Mouse (Mus musculus): Measurements from ENCODE around the gene Polr3a. TPM values are rescaled to one million over a fixed set of nuclear protein-coding genes. Genes with fewer than 3 reads are reported as not detected.

Polr3a gene
- 17.5 and 18.5 TPM in 2 replicates for polyA plus RNA-seq (2014; fragmentation: Nextera tagmentation; extraction: Ambion mirVana)

DNA sequence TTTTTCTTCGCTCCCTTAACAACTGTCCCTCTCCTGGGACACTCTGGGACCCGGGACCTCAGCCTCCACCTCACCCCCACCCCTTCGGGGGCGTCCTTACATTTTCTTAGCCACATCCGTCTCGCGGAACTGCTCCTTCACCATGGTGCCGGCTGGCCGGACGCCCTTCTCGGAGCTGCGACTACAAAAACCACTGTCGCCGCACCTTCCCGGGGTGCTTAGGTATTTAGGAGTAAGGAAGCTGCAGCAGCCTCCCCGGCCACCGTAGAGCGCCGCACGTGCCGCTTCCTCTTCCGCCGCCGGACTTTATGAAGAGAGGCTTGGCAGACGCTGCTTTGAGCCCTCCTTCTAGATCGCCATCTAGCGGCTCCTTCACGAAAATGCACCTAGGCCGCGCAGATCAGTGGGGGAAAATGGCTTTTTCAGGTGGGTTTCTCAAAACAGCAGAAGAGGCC, at the start of gene Polr3a, which contains the start of gene Rps24:
Gene Polr3a, minus strand, starts transcription at position 286 of the 455 bp plus-strand sequence.
Gene Rps24, plus strand, starts transcription at position 353 of the 455 bp plus-strand sequence.
- Histone ChIP-seq H3K4me3 (ENCODE audit: low read depth, low read length) (peak within 1 kb of the TSS; percentile 87), H3K4me2 (ENCODE audit: low read length) (peak within 1 kb of the TSS; percentile 67), H3K36me3 (ENCODE audit: control insufficient read depth, insufficient read depth, low read length) (peaks cover 27% of the 10 kb centered on the region), H3K27me3 (replicated peaks; ENCODE audit: control insufficient read depth, insufficient read depth, low read length) (no peaks in the 10 kb centered on the region), H3K9me3 (ENCODE audit: control insufficient read depth, low read length) (no peaks in the 10 kb centered on the region), H3K27ac (ENCODE audit: low read depth) (no peak within 1 kb of the TSS), H3K9ac (ENCODE audit: low read length) (peak within 1 kb of the TSS; percentile 79), H3K4me1 (replicated peaks; ENCODE audit: control insufficient read depth, insufficient read depth, low read length) (peaks cover 13% of the 10 kb centered on the region)
- DNase-seq (ENCODE audit: low spot score) (peak; percentile 94), ATAC-seq (replicated peaks; ENCODE audit: low FRiP score, low TSS enrichment, low read depth) (peak; percentile 66)
- WGBS = under 1% methylated on average over 30 of the region's 30 CpGs

DNA sequence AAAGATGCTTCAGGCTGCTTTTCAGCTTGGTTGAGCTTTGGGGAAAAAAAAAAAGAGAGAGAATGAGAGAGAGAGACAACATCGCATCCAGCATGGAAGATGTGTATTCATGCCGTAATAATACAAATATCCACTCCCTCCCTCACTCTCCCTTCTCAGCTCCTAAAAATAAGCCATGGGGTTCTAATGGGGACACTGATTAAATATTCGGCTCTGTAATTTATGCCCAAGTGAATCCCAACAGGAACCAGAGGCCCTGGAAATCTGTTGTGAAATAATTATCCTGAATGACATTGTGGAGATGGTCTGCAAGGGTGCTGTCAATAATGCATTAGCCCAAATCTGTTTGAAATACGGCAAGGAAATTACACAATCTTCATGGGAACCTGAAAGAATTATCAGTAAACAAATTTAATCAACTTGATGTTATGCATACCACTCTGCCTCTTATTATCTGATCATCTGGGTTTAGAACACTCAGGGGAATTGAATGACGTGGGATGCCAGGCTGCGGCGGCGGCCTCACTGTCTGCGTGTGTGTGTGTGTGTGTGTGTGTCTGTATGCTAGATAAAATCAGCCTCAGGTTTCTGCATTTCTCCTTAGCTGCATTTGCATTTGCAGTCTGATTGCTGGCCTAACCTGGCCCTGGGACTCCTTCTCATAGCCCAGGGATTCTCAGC, 48.1 kb upstream of the Polr3a start:
- Histone ChIP-seq H3K27me3 (replicated peaks; ENCODE audit: control insufficient read depth, insufficient read depth, low read length) (no peaks in the 10 kb centered on the region), H3K4me3 (ENCODE audit: low read depth, low read length) (no peak overlapping the region), H3K27ac (ENCODE audit: low read depth) (no peak overlapping the region), H3K36me3 (ENCODE audit: control insufficient read depth, insufficient read depth, low read length) (no peaks in the 10 kb centered on the region), H3K9me3 (ENCODE audit: control insufficient read depth, low read length) (no peaks in the 10 kb centered on the region), H3K4me1 (replicated peaks; ENCODE audit: control insufficient read depth, insufficient read depth, low read length) (peaks cover 14% of the 10 kb centered on the region), H3K4me2 (ENCODE audit: low read length) (no peak overlapping the region), H3K9ac (ENCODE audit: low read length) (no peak overlapping the region)
- ATAC-seq (replicated peaks; ENCODE audit: low FRiP score, low TSS enrichment, low read depth) (no peak), DNase-seq (ENCODE audit: low spot score) (no peak)
- 72% methylated on average over 9 of the region's 9 CpGs for WGBS

DNA sequence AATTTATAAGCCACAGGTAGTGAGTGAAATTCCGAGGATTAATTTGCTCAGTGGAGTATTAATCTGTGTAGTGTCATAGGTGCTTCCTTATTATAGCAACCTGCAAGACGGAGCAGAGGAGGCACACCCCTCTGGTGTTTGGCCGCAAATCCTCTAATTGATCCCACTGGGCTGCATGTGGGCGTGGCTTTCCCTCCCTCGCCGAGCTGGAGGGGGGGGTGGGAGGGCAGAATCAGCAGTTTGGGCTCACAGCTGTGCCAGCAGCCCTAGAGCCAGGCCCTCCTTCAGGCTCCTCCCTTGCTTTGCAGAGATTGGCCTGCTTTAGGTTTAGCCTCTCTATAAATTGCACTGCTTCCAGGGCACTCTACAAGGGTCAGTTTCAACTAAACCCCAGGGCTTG, 43.4 kb upstream of the Polr3a start:
- H3K36me3 ChIP-seq (ENCODE audit: control insufficient read depth, insufficient read depth, low read length) = no peaks in the 10 kb centered on the region
- peak; percentile 83 for ATAC-seq (replicated peaks; ENCODE audit: low FRiP score, low TSS enrichment, low read depth)
- DNase-seq (ENCODE audit: low spot score) = no peak
- no peak overlapping the region for H3K9ac ChIP-seq (ENCODE audit: low read length)
- WGBS = 4% methylated on average over 6 of the region's 6 CpGs
- H3K27ac ChIP-seq (ENCODE audit: low read depth) = no peak overlapping the region
- H3K4me3 ChIP-seq (ENCODE audit: low read depth, low read length) = no peak overlapping the region
- H3K4me1 ChIP-seq (replicated peaks; ENCODE audit: control insufficient read depth, insufficient read depth, low read length) = peaks cover 16% of the 10 kb centered on the region
- no peaks in the 10 kb centered on the region for H3K27me3 ChIP-seq (replicated peaks; ENCODE audit: control insufficient read depth, insufficient read depth, low read length)
- no peaks in the 10 kb centered on the region for H3K9me3 ChIP-seq (ENCODE audit: control insufficient read depth, low read length)
- 0 out of 2 replicates have a peak overlapping the region, but pooled peaks have one; percentile 6 for H3K4me2 ChIP-seq (ENCODE audit: low read length)

DNA sequence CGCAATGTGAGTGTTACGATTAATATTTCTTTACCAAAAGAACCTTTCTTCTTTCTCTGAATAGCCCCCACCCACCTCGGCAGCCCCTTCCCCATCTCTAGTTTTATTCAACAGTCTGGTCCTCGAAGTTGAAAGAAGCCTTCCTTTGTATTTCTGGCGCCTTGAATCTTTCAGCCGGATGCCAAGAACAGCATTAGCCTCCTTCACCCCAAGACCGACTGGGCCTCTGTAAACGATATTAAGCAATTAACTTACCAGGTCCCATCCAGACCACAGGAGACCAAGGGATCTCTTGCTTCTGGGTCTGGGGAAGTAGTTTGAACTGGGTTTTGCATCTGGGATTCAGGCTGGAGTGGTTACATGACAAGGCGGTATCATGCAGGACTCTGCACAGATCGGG, 39.6 kb upstream of the Polr3a start:
- no peaks in the 10 kb centered on the region for H3K9me3 ChIP-seq (ENCODE audit: control insufficient read depth, low read length)
- DNase-seq (ENCODE audit: low spot score) (no peak), ATAC-seq (replicated peaks; ENCODE audit: low FRiP score, low TSS enrichment, low read depth) (no peak)
- H3K27ac ChIP-seq (ENCODE audit: low read depth) = no peak overlapping the region
- no peaks in the 10 kb centered on the region for H3K27me3 ChIP-seq (replicated peaks; ENCODE audit: control insufficient read depth, insufficient read depth, low read length)
- H3K4me2 ChIP-seq (ENCODE audit: low read length) = no peak overlapping the region
- 67% methylated on average over 10 of the region's 10 CpGs for WGBS
- peaks cover 12% of the 10 kb centered on the region for H3K4me1 ChIP-seq (replicated peaks; ENCODE audit: control insufficient read depth, insufficient read depth, low read length)
- H3K9ac ChIP-seq (ENCODE audit: low read length) = no peak overlapping the region
- no peaks in the 10 kb centered on the region for H3K36me3 ChIP-seq (ENCODE audit: control insufficient read depth, insufficient read depth, low read length)
- no peak overlapping the region for H3K4me3 ChIP-seq (ENCODE audit: low read depth, low read length)

DNA sequence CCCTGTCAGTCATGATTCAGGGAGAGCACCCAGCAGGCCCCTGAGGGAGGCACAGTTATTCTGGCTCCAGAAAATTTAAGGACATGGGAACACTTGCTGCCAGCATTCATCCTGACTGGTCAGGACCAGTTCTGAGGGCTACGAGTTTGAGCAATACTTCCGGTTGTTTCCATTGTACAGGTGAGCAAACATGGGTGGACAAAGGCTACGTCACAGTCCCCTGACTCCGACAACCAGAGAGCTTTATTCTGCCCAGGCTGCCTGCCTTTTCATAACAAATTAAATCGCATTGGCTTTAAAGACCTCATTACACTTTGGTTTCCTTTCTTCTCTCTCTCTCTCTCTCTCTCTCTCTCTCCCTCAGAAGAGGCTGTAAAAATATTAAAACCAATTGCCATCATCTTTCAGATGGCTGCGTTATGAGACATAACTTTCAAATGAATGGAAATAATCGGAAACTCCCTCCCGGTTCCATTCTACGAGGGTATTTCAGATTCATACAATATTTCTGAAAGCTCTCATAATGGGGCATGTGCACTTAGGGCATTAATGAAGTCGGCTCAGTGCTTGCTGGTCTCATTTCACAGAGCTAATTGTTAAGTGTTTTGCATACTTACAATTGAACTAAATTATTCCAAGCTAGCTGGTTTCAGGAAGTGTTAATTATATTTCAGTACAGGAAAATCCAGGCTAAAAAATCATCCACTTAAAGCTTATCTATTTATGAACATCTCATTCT, 39.0 kb upstream of the Polr3a start:
- DNase-seq (ENCODE audit: low spot score) (no peak), ATAC-seq (replicated peaks; ENCODE audit: low FRiP score, low TSS enrichment, low read depth) (no peak)

DNA sequence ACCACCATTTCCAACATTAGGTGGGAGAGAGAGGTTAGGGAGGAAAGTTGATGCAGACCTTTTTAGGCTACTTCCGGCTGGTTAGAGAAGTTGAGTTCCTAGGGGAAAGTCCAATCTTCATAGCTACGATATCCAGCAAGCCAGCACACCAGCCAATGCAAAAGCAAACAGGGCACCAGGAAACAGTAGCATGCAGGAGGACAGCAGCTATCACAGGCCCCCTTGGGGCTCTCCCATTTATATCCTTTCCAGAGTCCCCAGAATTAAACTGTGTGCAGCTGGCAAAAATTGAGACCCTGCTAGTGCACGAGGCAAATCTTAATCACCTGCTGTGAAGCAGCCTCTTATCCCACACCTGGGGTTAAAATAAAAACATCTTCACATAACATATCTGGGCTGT, 38.3 kb upstream of the Polr3a start:
- ATAC-seq (replicated peaks; ENCODE audit: low FRiP score, low TSS enrichment, low read depth) (no peak), DNase-seq (ENCODE audit: low spot score) (no peak)
- no peak overlapping the region for H3K27ac ChIP-seq (ENCODE audit: low read depth)
- 58% methylated on average over 3 of the region's 3 CpGs for WGBS
- no peaks in the 10 kb centered on the region for H3K36me3 ChIP-seq (ENCODE audit: control insufficient read depth, insufficient read depth, low read length)
- no peak overlapping the region for H3K4me3 ChIP-seq (ENCODE audit: low read depth, low read length)
- H3K9me3 ChIP-seq (ENCODE audit: control insufficient read depth, low read length) = no peaks in the 10 kb centered on the region
- peaks cover 3% of the 10 kb centered on the region for H3K4me1 ChIP-seq (replicated peaks; ENCODE audit: control insufficient read depth, insufficient read depth, low read length)
- H3K4me2 ChIP-seq (ENCODE audit: low read length) = no peak overlapping the region
- no peak overlapping the region for H3K9ac ChIP-seq (ENCODE audit: low read length)
- no peaks in the 10 kb centered on the region for H3K27me3 ChIP-seq (replicated peaks; ENCODE audit: control insufficient read depth, insufficient read depth, low read length)

More for the DNA sequence above, 39.0 kb upstream of the Polr3a start:
- H3K4me2 ChIP-seq (ENCODE audit: low read length) = no peak overlapping the region
- H3K4me1 ChIP-seq (replicated peaks; ENCODE audit: control insufficient read depth, insufficient read depth, low read length) = peaks cover 10% of the 10 kb centered on the region
- H3K9ac ChIP-seq (ENCODE audit: low read length) = no peak overlapping the region
- no peaks in the 10 kb centered on the region for H3K27me3 ChIP-seq (replicated peaks; ENCODE audit: control insufficient read depth, insufficient read depth, low read length)
- H3K4me3 ChIP-seq (ENCODE audit: low read depth, low read length) = no peak overlapping the region
- 72% methylated on average over 10 of the region's 10 CpGs for WGBS
- H3K27ac ChIP-seq (ENCODE audit: low read depth) = no peak overlapping the region
- no peaks in the 10 kb centered on the region for H3K36me3 ChIP-seq (ENCODE audit: control insufficient read depth, insufficient read depth, low read length)
- H3K9me3 ChIP-seq (ENCODE audit: control insufficient read depth, low read length) = no peaks in the 10 kb centered on the region

DNA sequence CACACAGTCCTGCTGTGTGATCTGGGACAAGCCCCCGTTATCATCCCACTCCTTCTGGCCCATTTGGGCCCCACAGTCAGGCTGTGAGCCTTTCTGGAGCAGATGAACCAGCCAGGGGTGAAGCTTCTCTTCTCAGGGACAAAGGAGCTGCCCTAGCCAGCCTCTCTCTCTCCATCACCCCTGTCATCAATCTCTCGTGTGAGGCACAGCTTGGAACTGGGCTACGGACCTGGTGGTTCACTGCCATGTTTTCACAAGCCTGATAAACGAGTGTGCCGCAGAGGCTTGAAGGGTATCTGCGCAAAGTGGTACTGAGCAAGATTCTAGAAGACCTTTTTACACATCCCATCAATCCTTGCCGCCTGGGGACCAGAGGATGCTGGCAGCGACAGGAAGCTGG, 34.7 kb upstream of the Polr3a start:
- Histone ChIP-seq H3K9me3 (ENCODE audit: control insufficient read depth, low read length) (no peaks in the 10 kb centered on the region), H3K4me3 (ENCODE audit: low read depth, low read length) (no peak overlapping the region), H3K27me3 (replicated peaks; ENCODE audit: control insufficient read depth, insufficient read depth, low read length) (no peaks in the 10 kb centered on the region), H3K36me3 (ENCODE audit: control insufficient read depth, insufficient read depth, low read length) (no peaks in the 10 kb centered on the region), H3K9ac (ENCODE audit: low read length) (no peak overlapping the region), H3K4me2 (ENCODE audit: low read length) (no peak overlapping the region), H3K27ac (ENCODE audit: low read depth) (no peak overlapping the region), H3K4me1 (replicated peaks; ENCODE audit: control insufficient read depth, insufficient read depth, low read length) (no peaks in the 10 kb centered on the region)
- ATAC-seq (replicated peaks; ENCODE audit: low FRiP score, low TSS enrichment, low read depth) = no peak
- DNase-seq (ENCODE audit: low spot score) = peak; percentile 35
- WGBS = 50% methylated on average over 8 of the region's 8 CpGs

DNA sequence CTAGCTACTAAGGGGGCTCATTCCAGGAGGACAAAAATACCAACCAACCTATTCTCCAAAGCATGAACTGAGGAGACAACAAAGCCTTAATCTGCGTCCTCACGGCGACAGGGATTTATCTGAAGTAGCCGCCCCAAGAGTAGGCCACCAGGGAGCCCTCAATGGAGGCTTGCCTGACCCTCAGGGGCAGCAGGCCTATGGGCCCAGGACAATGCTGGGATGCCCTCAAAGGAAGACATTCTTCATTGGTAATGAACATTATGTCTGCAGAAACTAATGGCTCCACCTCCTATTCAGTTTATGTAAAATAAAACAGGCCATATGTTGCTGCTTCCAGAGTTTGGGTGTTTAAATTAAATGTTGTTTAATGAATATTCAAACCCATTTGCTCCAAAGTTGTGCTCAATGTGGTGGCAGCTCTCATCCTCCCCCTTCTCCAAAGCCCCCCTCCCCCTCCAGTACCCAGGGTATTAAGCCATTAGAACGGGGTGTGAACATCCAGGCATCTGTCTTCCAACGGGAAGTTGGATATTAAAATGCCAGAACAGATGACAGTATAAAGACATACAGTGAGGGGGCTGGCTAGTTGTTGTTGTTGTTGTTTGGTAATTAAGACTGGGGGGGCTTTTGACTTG, 25.8 kb upstream of the Polr3a start:
- Histone ChIP-seq H3K4me2 (ENCODE audit: low read length) (no peak overlapping the region), H3K9me3 (ENCODE audit: control insufficient read depth, low read length) (peaks cover 4% of the 10 kb centered on the region; the same call in 1 of the 2 replicates), H3K4me3 (ENCODE audit: low read depth, low read length) (no peak overlapping the region), H3K9ac (ENCODE audit: low read length) (no peak overlapping the region), H3K4me1 (replicated peaks; ENCODE audit: control insufficient read depth, insufficient read depth, low read length) (peaks cover 14% of the 10 kb centered on the region), H3K36me3 (ENCODE audit: control insufficient read depth, insufficient read depth, low read length) (no peaks in the 10 kb centered on the region), H3K27ac (ENCODE audit: low read depth) (no peak overlapping the region), H3K27me3 (replicated peaks; ENCODE audit: control insufficient read depth, insufficient read depth, low read length) (no peaks in the 10 kb centered on the region)
- DNase-seq (ENCODE audit: low spot score) (no peak), ATAC-seq (replicated peaks; ENCODE audit: low FRiP score, low TSS enrichment, low read depth) (no peak)
- 80% methylated on average over 6 of the region's 6 CpGs for WGBS

Data from intestine, embryonic 14.5 days (tissue).